Mouse (Mus musculus) induced T-regulatory cell, adult 2 months (primary cell): ENCODE results near the gene BC003965.

Source experiments
- DNase-seq: peaks from one replicate; pipeline ENCODE4 v3.0.0-alpha.2; 2012; ENCODE audit warnings: low read depth

BC003965 gene

DNA sequence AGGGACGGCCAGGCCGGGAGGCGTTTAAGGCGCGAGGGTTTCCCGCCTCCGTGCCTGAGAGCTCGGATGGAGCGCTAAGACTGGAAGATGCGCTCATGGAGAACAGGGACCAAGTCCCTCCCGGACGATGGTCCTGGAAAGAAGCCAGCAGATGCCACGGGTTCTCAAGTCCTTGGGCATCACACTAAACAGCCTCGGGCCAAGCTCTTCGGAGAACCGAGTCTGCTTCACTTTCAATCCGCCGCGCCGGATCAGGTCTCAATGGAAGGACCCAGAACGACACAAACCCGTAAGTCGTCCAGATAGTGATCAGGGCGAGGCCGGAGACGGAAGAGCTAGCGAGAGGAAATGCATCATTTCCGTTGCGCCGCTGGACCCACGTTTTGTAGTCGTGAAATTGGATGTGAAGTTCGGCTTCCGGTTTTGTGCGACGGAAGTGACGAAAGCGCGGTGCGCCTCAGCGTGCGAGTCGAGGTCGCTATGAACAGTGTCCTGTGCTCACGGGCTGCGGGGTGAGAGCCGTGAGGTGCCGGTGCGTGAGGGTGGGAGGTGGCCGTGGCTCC is at the start of gene BC003965:
BC003965 (plus strand) TSS at position 426 of the 563 bp plus-strand sequence.
- DNase-seq: peak; percentile 100

DNA sequence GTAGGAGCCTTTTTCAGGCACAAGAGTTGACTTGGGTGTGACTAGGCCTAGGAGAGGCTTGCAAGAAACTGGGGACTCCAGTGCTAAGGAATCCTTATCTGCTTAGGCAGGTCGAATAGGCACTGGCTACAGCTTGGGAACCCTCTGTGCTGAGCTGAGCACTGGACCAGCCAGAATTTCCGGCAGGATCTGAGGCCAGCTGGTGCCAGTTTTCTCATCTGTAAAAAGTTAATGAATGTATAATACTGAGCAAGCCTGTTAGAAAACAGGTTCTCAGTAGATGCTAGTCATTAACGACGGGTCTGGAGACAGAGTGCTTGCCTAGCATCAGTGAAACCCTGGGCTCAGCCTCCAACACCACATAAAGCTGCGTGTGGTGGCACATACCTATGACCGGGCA is 48.7 kb upstream of the BC003965 start:
- DNase-seq: no peak

DNA sequence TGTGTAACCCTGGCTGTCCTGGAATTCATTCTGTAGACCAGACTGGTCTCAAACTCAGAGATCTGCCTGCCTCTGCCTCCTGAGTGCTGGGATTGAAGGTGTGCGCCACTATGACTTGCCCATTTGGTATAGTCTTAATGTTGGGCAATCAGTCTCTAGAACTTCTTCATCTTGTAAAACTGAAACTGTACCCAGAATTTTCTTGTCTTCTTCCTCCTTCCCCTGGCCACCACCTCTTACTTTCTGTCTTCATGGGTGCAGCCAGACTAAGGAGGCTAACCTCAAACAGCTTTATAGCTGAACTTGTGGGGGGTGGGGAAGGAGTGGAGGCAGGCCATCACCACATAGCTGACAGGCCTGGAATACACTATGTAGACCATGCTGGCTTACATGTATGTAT is 45.6 kb upstream of the BC003965 start:
- no peak for DNase-seq

DNA sequence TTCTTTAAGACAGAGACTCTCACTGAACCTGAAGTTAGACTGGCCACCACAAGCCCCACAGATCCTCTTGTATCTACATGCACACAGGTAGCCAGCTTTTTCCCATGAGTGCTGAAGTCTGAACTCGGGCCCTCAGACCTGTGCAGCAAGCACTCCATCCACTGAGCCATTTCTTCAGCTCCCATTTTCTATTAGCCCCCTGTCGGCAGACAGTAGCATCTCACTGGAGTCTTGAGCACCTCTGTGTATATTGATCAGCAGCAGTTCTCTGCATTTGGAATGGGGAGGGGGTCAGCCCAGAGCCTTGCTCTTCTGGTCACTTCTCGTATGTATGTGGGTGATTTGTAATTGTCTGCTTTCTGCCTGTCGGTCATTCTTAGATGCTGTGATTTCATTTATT is 44.4 kb upstream of the BC003965 start:
- no peak for DNase-seq

DNA sequence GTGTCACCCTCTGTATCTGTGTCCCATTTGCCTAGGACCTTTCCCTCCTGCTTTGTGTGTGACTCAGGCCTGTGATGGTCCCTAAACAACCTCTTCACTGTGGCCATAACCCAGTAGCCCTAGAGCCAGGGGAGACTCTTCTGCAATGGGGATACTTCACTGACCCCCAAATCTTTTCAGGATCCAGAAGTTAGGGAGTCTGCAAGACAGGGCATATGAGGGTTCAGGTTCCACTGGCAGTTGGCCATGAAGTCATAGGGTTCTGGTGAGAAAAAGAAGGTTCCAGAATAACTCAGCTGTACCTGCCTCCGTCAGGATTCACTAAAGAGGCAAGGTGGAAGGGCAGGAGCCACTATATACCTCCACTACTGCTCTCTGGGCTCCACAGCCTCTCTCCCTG is 22.2 kb upstream of the BC003965 start, which contains the start of gene Ccdc154:
Ccdc154 (plus strand) TSS at position 301 of the 400 bp plus-strand sequence.
- no peak for DNase-seq

DNA sequence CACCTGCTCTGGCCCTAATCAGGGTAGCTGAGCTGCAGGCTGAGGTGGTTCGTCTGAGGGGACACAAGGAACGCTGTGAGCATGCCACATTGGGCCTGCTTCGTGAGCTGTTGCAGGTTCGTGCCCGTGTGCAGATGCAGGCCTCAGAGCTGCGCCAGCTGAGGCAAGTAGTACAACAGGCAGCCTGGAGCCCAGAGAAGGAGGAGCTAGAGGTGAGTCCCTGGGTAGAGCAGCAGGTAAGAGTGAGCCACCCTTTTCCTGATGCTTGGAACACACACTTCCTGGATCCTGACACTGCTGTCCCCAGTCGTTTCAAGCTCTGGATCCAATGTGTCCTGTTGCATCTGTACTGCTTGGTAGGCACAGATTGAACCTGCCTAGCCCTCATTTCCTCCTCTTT is 21.0 kb upstream of the BC003965 start:
- DNase-seq: no peak

DNA sequence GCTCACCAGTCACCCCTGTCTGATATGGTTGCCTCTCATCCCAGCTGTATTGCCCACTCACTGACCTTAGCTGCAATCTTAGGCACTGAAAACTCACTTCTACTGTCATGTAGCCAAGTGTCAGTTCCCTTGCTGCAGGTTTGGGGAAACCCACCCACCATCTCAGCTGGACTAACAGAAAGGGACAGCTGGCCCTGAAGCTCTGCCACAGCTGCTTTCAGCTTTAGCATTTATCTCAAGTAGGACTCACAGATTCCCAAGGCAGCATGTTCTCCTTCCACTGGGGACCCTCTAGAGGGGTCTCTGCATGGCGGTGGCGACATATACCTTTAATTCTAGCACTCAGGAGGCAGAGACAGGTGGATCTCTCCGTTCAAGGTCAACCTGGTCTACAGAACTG is 19.6 kb upstream of the BC003965 start:
- DNase-seq: no peak

DNA sequence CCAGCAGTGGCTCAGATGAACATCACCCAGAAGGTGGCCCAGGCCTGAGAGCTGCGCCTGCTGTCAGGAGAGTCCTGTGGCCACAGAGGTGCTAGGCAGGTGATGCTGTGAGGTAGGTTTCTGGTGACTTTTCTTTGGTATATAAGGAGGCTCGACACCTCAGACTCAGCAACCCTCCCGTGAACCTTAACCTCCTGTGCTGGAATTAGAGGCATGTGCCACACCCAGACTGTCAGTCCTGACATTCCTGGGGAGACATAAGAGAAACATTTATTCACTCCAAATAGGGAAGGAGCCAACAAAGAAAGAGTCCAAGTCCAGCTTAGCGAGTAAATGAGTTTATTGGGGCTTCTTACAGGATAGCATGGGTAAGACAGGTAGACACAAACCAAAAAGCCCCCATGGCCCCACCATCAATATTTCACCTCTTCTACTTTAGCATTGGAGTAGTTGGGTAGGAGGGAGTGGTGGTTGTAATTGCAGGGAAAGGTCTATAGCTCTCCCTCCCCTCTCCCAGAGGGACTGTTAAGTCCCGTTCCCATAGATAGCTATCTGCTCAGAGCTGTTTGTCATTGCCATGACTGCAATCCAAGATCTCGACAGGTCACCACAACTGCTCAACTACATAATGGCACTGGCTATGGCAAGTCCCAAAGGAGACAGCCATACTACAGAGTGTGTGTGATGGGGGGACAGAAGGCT is 18.2 kb upstream of the BC003965 start:
- no peak for DNase-seq

DNA sequence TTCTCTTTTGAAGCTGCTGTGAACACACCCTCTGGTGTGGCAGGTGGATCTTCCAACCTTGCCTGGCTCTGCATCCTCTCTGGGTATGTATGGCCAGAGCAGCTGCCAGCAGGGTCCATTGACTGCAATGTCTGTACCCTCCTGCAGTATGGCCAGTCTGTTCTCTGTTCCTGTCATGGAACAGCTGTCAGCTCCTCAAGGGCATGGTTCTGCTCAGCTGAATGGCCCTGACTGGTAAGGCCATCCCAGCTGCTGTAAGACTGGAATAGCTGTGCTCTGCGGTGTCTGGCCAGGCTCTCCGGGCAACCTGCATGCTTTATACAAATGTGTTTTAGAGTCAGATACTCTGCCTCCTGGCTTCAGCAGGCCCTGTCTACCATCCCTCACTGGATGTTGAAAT is 14.6 kb upstream of the BC003965 start:
- DNase-seq: no peak

DNA sequence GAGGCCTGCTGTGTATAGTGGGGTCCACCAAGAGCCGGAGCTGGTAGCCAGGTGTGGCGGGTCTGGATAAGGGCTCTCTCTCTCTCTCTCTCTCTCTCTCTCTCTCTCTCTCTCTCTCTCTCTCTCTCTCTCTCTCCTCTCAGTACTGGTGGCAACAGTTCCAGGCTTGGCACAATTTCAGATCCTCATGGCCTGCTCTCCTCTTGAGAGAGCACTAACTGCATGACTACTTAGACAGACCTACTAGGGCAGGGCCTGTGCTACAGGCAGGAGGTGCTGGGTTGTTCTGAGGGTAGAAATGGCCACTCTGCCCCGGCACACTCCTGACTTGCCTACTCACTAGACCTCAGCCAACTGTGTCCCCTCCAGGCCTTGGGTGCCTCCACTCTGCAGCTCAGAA is 11.8 kb upstream of the BC003965 start:
- no peak for DNase-seq

DNA sequence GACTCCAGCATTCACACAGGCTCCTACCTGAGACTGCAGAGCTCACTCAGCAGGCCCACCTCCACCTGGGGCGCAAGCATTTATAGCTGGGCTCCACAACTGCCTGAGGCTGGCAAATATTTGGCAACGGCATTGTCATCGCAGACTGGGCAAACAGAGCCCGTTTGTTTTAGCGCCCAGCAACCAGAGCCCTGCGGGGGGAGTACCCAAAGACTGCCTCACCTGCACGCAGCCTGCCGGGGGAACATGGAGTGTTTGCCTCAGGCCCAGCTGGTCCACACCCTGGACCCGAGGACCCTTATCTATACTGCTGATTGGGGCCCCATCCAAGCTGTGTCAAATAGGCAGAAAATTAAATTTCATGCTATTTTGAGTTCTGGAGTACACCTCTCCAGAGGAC is 8.9 kb upstream of the BC003965 start, which contains the start of gene Gm38655:
Gm38655 (minus strand) TSS at position 61 of the 400 bp plus-strand sequence.
- DNase-seq: no peak

DNA sequence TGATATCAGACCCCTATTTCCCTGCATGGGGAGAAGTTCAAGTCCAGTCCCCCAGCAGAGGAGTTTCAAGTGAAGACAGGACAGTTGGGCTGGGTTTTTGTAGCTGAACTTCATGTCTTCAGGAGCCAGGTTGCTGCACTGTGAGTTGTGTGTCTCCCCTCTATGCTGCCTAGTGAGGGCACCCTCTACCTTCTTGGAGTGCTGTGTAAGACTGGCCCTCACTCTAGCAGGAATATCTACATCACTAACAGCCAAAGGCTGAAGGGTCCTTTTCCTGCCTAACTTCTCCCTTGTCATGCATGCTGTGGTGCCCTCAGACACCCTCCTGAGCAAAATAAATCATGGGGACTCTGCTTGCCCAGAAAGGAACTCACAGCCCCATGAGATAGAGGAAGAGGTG is 1.1 kb upstream of the BC003965 start:
- peak; percentile 48 for DNase-seq

DNA sequence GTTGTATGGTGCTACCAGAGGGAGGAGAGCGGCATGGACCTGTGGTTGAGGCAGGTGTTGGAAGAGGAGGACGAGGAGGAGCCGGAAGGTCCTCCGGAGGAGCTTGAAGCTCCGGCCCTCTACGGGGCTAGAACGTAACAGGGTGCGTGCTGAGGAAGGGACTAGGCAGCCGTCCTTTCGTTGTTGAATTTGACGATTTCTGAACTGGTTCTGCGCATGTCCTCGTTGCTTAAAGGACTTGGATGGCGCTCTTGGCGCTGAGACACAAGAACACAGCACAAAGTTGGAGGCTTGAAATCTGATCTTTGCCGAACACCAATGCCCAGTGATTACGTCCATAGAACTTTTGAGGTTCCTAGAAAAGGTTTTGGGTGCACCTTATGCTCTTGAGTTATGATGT is 607 bp downstream of the BC003965 start:
- DNase-seq: peak; percentile 62

DNA sequence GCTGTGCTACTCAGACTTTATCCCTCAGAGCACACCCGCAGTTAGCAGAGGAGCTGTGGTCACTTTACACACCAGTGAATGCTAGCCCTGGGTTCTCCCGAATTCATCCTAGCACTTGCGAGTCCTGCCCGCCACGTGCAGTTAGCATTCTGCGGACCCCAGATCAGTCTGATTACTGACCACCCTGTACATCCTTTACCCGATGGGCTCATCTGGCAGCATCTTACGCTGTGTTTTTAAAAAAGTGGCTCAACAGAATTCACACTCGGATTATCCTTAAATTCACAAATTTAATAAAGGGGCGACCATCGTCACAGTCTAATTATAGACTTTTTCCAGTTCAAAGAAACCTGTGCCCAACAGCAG is 3.4 kb downstream of the BC003965 start:
- DNase-seq: no peak

DNA sequence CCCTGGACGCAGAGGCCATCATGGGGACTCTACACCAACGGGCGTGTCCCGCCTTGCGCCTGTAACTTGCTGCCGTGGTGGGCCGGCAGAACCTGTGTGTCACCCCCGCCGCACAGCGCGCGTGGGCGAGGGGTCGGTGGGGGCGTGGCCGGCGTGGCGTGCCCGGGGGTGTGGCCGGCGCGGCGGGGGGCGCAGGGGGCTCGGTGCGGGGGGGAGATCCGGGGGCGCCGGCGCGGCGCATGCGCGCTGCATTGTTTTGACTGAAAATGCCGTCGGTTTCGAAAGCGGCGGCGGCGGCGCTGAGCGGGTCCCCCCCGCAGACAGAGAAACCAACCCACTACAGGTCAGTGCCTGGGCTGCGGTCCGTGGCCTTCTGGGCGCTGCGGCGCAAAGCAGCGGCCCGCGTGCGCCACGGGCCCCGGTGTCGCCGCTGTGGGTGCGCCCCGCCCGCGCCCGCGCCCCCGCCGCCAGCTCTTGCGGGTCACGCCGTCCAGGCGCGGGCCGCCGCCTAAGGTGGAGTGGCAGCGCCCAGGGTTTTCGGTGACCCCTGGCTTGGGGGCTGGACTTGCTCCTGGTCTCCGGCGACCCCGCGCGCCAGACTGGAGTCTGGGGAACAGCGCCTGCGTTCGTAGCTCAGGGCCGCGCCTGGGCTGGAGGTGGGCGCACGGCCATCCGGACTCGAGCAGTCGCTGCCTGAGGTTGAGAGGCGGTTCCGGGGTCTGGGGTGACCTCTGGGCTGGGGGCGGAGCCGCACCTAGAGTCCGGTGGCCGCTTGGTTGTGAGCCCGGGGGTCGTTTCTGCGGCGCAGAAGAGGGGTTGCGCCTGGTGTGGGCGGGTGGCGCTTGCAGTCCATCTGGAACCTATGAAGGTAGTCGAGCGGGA is 4.0 kb downstream of the BC003965 start, which contains the start of gene Unkl:
Unkl (plus strand) TSS at position 248 of the 882 bp plus-strand sequence.
- DNase-seq: peak; percentile 82

DNA sequence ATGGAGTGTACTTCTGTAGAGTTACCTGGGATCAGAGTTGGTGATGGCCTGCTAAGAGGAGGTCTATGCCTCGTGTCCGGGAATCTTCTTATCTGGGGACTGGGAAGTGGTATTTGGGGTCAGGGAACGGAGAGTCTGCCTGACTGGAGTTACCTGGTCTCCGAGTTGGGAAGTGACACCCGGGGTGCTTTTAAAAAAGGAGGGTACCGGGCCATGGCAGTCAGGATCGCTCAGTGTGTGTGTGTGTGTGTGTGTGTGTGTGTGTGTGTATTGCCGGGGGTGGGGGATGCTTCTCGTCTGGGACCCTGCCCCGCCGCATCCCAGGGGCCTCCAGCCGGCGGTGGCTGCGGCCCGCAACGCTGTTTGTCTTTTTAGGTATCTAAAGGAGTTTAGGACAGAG is 4.7 kb downstream of the BC003965 start:
- no peak for DNase-seq

DNA sequence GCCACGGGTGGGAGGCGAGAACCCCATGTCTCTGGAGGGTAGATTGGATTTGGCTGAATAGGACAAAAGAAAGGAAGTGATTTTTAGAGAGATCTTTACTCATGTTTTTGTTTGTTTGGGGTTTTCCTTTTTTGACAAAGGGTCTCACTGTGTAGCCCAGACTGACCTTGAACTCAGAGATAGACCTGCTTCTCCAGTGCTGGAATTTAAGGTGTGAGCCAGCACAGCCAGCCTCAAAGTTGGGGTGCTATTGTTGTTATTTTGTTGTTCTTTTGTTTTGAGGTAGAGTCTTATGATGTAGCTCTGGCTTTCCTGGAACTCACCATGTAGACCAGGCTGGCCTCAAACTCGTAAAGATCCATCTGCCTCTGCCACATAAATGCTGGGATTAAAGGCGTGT is 18.0 kb downstream of the BC003965 start:
- no peak for DNase-seq

DNA sequence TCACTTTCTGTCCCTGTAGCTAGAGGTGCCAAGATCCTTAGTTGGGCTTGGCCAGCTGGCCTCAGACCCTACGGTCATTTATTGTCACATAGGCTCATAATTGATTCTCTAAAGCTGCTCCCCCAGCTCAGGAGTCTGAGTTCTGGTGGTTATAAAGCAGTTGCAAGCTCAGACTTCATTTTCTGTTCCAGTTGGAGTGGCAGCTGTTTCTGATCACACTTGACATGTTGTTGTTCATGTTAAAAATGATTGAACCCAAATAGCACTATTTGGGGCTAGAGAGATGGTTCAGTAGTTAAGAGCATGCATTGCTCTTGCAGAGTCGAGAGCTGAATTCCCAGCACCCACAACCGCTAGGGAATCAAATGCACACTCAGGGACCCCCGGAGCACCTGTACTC is 25.7 kb downstream of the BC003965 start:
- DNase-seq: no peak

DNA sequence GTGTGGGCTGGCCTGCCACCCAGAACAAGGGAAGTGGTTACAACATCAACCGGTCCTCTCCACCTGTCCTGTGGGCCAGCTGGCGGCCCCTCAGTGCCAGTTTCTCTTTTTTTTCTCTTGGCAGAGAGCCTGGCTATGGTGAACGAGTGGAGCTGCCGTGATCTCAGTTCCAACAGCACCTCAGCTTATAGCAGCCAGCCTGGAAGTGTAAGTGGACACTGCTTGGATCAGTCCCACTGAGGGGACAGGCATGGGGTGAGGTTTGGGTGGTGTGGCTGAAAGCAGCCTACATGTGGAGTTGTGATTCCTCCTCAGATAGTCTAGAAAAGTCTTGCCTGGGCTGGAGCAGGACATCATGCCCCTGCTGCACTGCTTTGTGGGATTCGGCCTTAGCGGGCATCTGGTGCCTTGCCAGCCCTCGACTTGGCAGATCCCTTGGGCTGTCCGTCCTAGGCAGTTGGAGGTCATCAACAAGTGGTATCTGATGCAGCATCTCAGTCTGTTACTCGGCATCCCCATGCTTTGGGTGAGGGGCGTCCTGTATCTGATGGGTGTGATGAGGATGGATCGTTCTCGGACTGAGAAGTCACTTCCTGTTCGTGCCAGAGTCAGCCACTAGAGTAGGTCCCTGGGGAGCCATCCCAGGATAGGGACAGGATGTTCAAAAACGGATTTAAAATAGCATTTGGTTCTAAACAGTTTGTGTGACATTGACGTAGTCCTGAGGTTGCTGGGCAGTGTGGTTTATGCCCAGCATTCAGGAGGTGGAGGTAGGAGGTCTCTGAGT is 26.5 kb downstream of the BC003965 start:
- DNase-seq: no peak

DNA sequence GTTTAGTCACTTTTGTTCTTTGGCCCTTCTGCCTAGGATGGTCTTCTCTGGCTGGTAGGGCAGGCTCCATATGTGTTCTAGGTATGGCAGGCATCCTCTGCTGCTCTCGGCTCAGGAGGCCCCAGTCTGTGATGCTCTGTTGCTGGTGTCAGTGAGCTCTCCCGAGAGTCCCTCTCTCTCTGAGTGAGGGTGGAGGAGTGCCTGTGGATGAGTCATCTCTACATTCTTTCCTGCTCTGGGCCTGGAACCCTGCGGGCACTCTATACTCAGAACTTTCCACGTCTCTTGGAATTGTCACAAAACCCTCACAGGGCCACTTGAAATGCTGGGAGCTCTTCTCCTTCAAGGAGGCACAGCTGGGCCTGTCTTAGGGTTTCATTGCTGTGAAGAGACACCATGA is 27.4 kb downstream of the BC003965 start:
- no peak for DNase-seq

DNA sequence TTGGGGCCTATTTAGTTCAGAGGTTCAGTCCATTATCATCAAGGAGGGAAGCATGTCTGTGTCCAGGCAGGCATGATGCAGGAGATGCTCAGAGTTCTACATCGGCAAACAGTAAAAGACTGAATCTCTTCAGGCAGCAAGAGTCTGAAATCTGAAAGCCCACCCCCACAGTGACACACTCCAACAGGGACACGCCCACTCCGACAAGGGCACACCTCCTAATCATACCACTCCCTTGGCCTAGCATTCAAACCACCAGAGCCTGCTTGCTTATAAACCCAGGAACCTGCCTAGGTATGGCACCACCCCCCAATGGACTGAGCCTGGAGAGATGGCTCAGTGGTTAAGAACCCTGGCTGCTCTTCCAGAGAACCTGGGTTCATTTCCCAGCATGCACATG is 31.1 kb downstream of the BC003965 start:
- DNase-seq: no peak

DNA sequence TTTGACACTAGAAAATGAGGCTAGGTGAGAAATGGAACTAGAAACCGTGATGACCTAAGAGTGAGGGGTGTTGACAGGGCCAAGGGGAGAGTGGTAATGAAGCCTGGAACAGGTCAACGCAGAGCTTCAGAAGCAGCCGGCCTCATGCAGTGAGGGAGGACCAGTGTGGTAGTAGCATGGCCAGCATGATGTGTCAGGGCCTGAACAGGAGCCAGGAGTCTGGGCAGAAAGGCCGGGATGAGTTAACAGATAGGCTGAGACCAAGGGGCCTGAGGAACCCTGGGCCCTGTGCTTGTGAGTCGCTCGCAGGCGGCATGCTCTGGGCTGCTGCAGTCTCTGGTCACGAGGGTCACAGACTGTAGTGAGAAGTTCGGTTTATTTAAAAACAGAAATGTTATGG is 34.6 kb downstream of the BC003965 start:
- no peak for DNase-seq
